Mouse (Mus musculus): Measurements from ENCODE around the gene Iars2. TPM values are rescaled to one million over a fixed set of nuclear protein-coding genes. Genes with fewer than 3 reads are reported as not detected.

The Iars2 gene
- polyA plus RNA-seq, 1 experiment = 6.5 TPM

GRCm38 (mm10) chr1:185346188-185346587 is 17.0 kb upstream of the Iars2 start:
- WGBS = 86% methylated on average over 10 of the region's 10 CpGs
- Histone ChIP-seq H3K4me1 (ENCODE audit: control insufficient read depth, insufficient read depth, low read length) (no peaks in the 10 kb centered on the region), H3K4me3 (replicated peaks; ENCODE audit: control insufficient read depth, low read depth, low read length) (no peak overlapping the region), H3K27ac (ENCODE audit: control insufficient read depth, insufficient read depth, low read depth, low read length, poor library complexity) (no peak overlapping the region)
- TF ChIP-seq CTCF (IDR thresholded peaks at IDR 0.05; ENCODE audit: control insufficient read depth, insufficient read depth, low read length) = peak; percentile 34; the same call in 1 of the 2 replicates
- TF ChIP-seq POLR2A (IDR thresholded peaks at IDR 0.05; ENCODE audit: borderline replicate concordance, control insufficient read depth, low read depth, low read length) = no peak

- H3K4me3 ChIP-seq (replicated peaks; ENCODE audit: control insufficient read depth, low read depth, low read length) = no peak overlapping the region
- WGBS = 89% methylated on average over 8 of the region's 8 CpGs
- TF ChIP-seq POLR2A (IDR thresholded peaks at IDR 0.05; ENCODE audit: borderline replicate concordance, control insufficient read depth, low read depth, low read length) (no peak), CTCF (IDR thresholded peaks at IDR 0.05; ENCODE audit: control insufficient read depth, insufficient read depth, low read length) (peak; percentile 47; the same call in 1 of the 2 replicates)
- no peak overlapping the region for H3K27ac ChIP-seq (ENCODE audit: control insufficient read depth, insufficient read depth, low read depth, low read length, poor library complexity)
- H3K4me1 ChIP-seq (ENCODE audit: control insufficient read depth, insufficient read depth, low read length) = no peaks in the 10 kb centered on the region
Observed at GRCm38 (mm10) chr1:185343422-185343821, 14.2 kb upstream of the Iars2 start.

- Histone ChIP-seq H3K4me3 (replicated peaks; ENCODE audit: control insufficient read depth, low read depth, low read length) (no peak overlapping the region), H3K4me1 (ENCODE audit: control insufficient read depth, insufficient read depth, low read length) (no peaks in the 10 kb centered on the region), H3K27ac (ENCODE audit: control insufficient read depth, insufficient read depth, low read depth, low read length, poor library complexity) (no peak overlapping the region)
- no peak for TF ChIP-seq CTCF (IDR thresholded peaks at IDR 0.05; ENCODE audit: control insufficient read depth, insufficient read depth, low read length)
- no peak for TF ChIP-seq POLR2A (IDR thresholded peaks at IDR 0.05; ENCODE audit: borderline replicate concordance, control insufficient read depth, low read depth, low read length)
- 86% methylated on average over 4 of the region's 4 CpGs for WGBS
Observed at GRCm38 (mm10) chr1:185342441-185342840, 13.2 kb upstream of the Iars2 start.

GRCm38 (mm10) chr1:185336535-185336934 is 7.3 kb upstream of the Iars2 start:
- Histone ChIP-seq H3K4me1 (ENCODE audit: control insufficient read depth, insufficient read depth, low read length) (no peaks in the 10 kb centered on the region), H3K4me3 (replicated peaks; ENCODE audit: control insufficient read depth, low read depth, low read length) (no peak overlapping the region), H3K27ac (ENCODE audit: control insufficient read depth, insufficient read depth, low read depth, low read length, poor library complexity) (no peak overlapping the region)
- TF ChIP-seq CTCF (IDR thresholded peaks at IDR 0.05; ENCODE audit: control insufficient read depth, insufficient read depth, low read length) (no peak), POLR2A (IDR thresholded peaks at IDR 0.05; ENCODE audit: borderline replicate concordance, control insufficient read depth, low read depth, low read length) (no peak)
- 47% methylated on average over 3 of the region's 3 CpGs for WGBS

- H3K4me3 ChIP-seq (replicated peaks; ENCODE audit: control insufficient read depth, low read depth, low read length) = no peak overlapping the region
- 66% methylated on average over 6 of the region's 6 CpGs for WGBS
- no peaks in the 10 kb centered on the region for H3K4me1 ChIP-seq (ENCODE audit: control insufficient read depth, insufficient read depth, low read length)
- TF ChIP-seq POLR2A (IDR thresholded peaks at IDR 0.05; ENCODE audit: borderline replicate concordance, control insufficient read depth, low read depth, low read length) = no peak
- TF ChIP-seq CTCF (IDR thresholded peaks at IDR 0.05; ENCODE audit: control insufficient read depth, insufficient read depth, low read length) = no peak
- H3K27ac ChIP-seq (ENCODE audit: control insufficient read depth, insufficient read depth, low read depth, low read length, poor library complexity) = no peak overlapping the region
Observed at GRCm38 (mm10) chr1:185335231-185335765, 6.1 kb upstream of the Iars2 start.

- Histone ChIP-seq H3K4me3 (replicated peaks; ENCODE audit: control insufficient read depth, low read depth, low read length) (no peak overlapping the region), H3K4me1 (ENCODE audit: control insufficient read depth, insufficient read depth, low read length) (peaks cover 2% of the 10 kb centered on the region; the same call in 1 of the 2 replicates), H3K27ac (ENCODE audit: control insufficient read depth, insufficient read depth, low read depth, low read length, poor library complexity) (no peak overlapping the region)
- 80% methylated on average over 4 of the region's 4 CpGs for WGBS
- no peak for TF ChIP-seq CTCF (IDR thresholded peaks at IDR 0.05; ENCODE audit: control insufficient read depth, insufficient read depth, low read length)
- no peak for TF ChIP-seq POLR2A (IDR thresholded peaks at IDR 0.05; ENCODE audit: borderline replicate concordance, control insufficient read depth, low read depth, low read length)
Observed at GRCm38 (mm10) chr1:185334136-185334535, 4.9 kb upstream of the Iars2 start.

GRCm38 (mm10) chr1:185333651-185334050 is 4.5 kb upstream of the Iars2 start:
- WGBS = 79% methylated on average over 5 of the region's 5 CpGs
- TF ChIP-seq CTCF (IDR thresholded peaks at IDR 0.05; ENCODE audit: control insufficient read depth, insufficient read depth, low read length) = no peak
- TF ChIP-seq POLR2A (IDR thresholded peaks at IDR 0.05; ENCODE audit: borderline replicate concordance, control insufficient read depth, low read depth, low read length) = no peak
- Histone ChIP-seq H3K4me1 (ENCODE audit: control insufficient read depth, insufficient read depth, low read length) (peaks cover 2% of the 10 kb centered on the region; the same call in 1 of the 2 replicates), H3K27ac (ENCODE audit: control insufficient read depth, insufficient read depth, low read depth, low read length, poor library complexity) (no peak overlapping the region), H3K4me3 (replicated peaks; ENCODE audit: control insufficient read depth, low read depth, low read length) (no peak overlapping the region)

- peaks cover 2% of the 10 kb centered on the region; the same call in 1 of the 2 replicates for H3K4me1 ChIP-seq (ENCODE audit: control insufficient read depth, insufficient read depth, low read length)
- H3K27ac ChIP-seq (ENCODE audit: control insufficient read depth, insufficient read depth, low read depth, low read length, poor library complexity) = peak within 1 kb of the TSS; percentile 29
- no peak for TF ChIP-seq CTCF (IDR thresholded peaks at IDR 0.05; ENCODE audit: control insufficient read depth, insufficient read depth, low read length)
- TF ChIP-seq POLR2A (IDR thresholded peaks at IDR 0.05; ENCODE audit: borderline replicate concordance, control insufficient read depth, low read depth, low read length) = peak; percentile 76; the same call in 1 of the 2 replicates
- WGBS = under 1% methylated on average over 32 of the region's 32 CpGs
- peak within 1 kb of the TSS; percentile 77 for H3K4me3 ChIP-seq (replicated peaks; ENCODE audit: control insufficient read depth, low read depth, low read length)
Observed at GRCm38 (mm10) chr1:185331983-185332430, 2.8 kb upstream of the Iars2 start, which contains the start of gene Bpnt1. Gene Bpnt1, plus strand, starts transcription at chr1:185332149.

Data from bone marrow, adult 2 months (tissue).